10 mouse cellular contexts compared by ENCODE assay signal in the genomic region with DNA sequence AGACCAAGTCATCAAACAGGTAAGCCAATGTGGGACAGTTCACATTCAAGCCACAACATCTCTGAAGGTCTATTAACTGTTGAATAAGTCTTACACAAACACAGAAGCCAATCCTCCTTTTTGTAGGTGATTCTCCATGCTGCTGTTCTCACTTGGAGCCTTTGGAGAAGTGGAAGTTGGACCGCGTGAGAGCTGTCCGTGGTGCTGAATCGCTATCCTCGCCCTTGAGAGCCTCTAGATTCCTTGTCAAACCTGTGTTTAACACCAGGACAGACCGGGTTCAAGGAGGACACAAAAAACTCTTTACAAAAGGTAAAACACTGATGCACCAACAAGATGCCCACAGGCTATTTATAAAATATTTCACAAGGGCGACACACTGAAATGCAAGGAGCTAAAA.
DNase-seq lines count a peak whose midpoint lies in the region; ATAC-seq and TF ChIP-seq lines count a peak whose summit lies in the region.
"Had no signal": no experiment of that assay in that cellular context is flagged by ENCODE, and none has a peak within 500 bp of the region (broad histone marks: within the 10 kb centered on the region; RNA-seq: fewer than 3 reads in every experiment).

No protein-coding gene starts in this region.

- H3K9ac ChIP-seq in liver, postnatal 0 days (replicated peaks), result no peak overlapping the region

- 19% methylated on average over 7 of the region's 7 CpGs for WGBS in liver, postnatal 0 days (ENCODE audit: insufficient replicate concordance)

- H3K4me1 ChIP-seq in liver, postnatal 0 days (ENCODE audit: insufficient read depth), result no peaks in the 10 kb centered on the region
- H3K4me1 ChIP-seq: megakaryocyte, embryonic 14.5 days had no signal

- ATAC-seq in CD4-positive, CD25-positive, alpha-beta regulatory T cell, adult 4 months, result no peak
- ATAC-seq in liver, postnatal 0 days, result no peak

- no peak for TF ChIP-seq EP300 in liver, postnatal 0 days (IDR thresholded peaks at IDR 0.05; ENCODE audit: low read depth)

- peak; percentile 2 for DNase-seq in CD4-positive, CD25-positive, alpha-beta regulatory T cell, adult 2 months (ENCODE audit: low read depth, low spot score)
- DNase-seq in right cerebral cortex, postnatal 4 days, result peak; percentile 26
- DNase-seq in right cerebral cortex, postnatal 36 days (ENCODE audit: low spot score in 2 of 2), result no peak
- DNase-seq in gastrocnemius, postnatal 14 days, result peak; percentile 39
- DNase-seq in liver, postnatal 0 days, result peak; percentile 46
- DNase-seq in yolk sac, embryonic 10.5 days (ENCODE audit: low spot score), result peak; percentile 41
- no peak for DNase-seq in spleen, adult 12 weeks (ENCODE audit: low spot score)

- H3K9me3 ChIP-seq in liver, postnatal 0 days (ENCODE audit: low read length), result no peaks in the 10 kb centered on the region

- H3K27ac ChIP-seq in liver, postnatal 0 days (ENCODE audit: low read depth), result no peak overlapping the region

- H3K4me3 ChIP-seq in liver, postnatal 0 days (ENCODE audit: low read depth, low read length), result no peak overlapping the region
- H3K4me3 ChIP-seq: erythroblast, embryonic 14.5 days; megakaryocyte, embryonic 14.5 days had no signal

- H3K36me3 ChIP-seq in liver, postnatal 0 days (replicated peaks; ENCODE audit: insufficient read depth, low read length), result no peaks in the 10 kb centered on the region

- no peaks in the 10 kb centered on the region for H3K27me3 ChIP-seq in liver, postnatal 0 days (ENCODE audit: insufficient read depth, low read length)
- H3K27me3 ChIP-seq: megakaryocyte, embryonic 14.5 days had no signal

- H3K4me2 ChIP-seq in liver, postnatal 0 days (ENCODE audit: low read depth, low read length), result no peak overlapping the region

- intact Hi-C loops in gastrocnemius, postnatal 14 days (cut with DNase I; ENCODE audit: low total_unique reads), result loop anchor here (5.0 kb wide), 1 partner anchor 475 kb away; no protein-coding TSS in a partner anchor

- no peak for TF ChIP-seq CTCF in liver, postnatal 0 days (IDR thresholded peaks at IDR 0.05; ENCODE audit: low read depth)

Comparison
In these comparisons a context has a peak if more than half of its experiments do, and no peak if none do; other contexts are left out.
1. DNase-seq: peak in CD4-positive, CD25-positive, alpha-beta regulatory T cell, adult 2 months (single experiment), right cerebral cortex, postnatal 4 days (single experiment), gastrocnemius, postnatal 14 days (single experiment), liver, postnatal 0 days (single experiment) and yolk sac, embryonic 10.5 days (single experiment); none in right cerebral cortex, postnatal 36 days (0 of 2) and spleen, adult 12 weeks (single experiment).